Mouse (Mus musculus) 416B (cell line): Measurements from ENCODE around the gene Pik3ip1.

Source experiments
- DNase-seq: peaks from one replicate; pipeline ENCODE4 v3.0.0; 2011; ENCODE audit warnings: low read depth

Pik3ip1 gene

DNA sequence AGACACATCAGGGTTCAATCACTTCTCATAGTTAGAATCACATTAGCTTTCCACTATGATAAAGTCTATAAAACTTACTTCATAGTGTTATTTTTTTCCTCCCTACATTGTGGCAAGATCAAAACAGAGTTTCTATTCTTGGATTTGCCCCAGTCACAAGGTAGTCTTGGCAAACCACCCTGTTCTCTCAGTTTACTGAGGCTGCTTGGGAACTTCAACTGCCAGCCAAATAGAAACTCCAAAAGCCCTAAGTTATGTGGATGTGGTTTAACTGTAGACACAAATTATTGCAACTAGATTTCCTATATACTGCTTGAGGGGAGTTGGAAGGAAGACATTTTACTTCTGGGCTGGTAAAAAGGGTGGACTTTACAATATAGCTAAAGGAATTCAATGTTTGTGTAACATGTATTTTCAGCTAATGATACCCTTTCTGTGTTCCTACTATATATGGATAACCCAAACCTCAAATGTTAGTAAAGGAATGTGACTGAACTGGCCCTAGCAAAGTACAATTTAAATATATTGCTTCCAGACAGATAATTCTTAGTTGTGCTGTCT is at the start of gene Pik3ip1:
Pik3ip1 (plus strand) TSS at position 511 of the 561 bp plus-strand sequence.
- peak; percentile 78 for DNase-seq

DNA sequence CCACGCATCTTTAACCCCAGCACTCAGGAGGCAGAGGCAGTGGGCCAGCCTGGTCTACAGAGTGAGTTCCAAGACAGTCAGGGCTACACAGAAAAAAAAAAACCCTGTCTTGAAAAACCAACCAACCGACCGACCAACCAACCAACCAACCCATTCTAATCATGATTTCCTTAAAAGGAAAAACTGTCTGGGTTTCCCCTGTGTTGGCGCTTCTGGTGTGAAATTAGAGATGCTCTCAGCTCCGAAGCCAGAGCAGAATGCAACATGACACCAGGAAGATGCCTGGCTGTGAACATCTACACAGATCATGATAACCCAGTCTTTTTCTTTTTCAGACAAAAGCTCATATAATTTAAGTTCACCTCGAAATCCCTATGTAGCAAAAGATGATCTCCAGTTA is 47.3 kb upstream of the Pik3ip1 start:
- peak; percentile 48 for DNase-seq

DNA sequence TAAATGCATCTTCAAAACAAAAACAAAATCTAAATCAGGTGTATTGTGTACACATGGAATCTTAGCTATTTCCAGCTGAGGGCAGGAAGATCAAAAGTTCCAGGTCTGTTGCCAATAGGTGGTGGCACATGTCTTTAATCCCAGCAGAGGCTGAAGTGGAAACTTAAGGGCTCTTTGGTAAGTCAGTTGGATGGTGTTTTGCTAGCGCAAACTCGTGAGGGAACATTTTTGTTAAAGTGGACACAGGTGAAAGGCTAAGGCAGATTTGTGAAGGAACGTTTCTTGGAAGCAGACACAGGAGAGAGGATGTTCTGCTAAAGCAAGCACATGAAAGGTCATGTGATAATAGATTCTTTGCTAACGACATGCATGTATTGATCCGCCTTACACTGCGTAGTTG is 46.6 kb upstream of the Pik3ip1 start:
- no peak for DNase-seq

DNA sequence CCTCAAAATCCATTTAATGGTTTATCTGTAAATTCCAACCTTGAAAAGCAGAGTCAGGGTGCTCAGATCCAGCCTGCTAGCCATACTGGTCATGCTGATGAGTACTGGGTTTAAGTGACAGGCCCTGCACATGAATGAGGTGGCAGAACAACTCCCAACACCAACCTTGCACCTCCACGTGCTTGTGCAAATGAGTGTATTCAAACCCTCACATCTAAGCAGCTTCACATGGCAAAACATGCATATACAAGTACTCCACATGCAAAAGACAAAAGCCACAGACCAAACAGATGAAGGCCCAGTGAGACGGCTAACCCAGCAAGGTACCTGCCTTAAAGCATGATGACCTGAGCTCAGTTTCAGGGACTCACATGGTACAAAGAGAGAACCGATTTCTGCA is 44.3 kb upstream of the Pik3ip1 start:
- no peak for DNase-seq

DNA sequence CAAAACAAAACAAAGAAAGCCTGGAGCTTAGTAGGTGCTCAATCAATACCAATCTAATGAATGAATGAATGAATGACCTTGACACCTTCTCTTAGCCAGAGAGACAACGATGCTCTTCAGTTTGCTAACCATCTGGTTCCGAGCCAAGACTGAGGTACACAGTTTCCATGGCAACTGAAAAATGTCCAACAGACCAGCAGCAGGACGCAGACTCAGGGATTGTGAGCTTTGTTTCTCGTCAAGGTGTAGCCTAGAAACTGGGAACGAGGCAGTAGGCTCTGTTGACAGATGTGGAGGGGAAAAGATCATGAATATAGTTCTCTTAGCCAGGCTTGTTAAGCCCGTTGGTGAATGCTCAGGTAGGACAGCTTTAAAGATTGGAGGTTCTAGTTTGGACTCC is 43.1 kb upstream of the Pik3ip1 start:
- no peak for DNase-seq

DNA sequence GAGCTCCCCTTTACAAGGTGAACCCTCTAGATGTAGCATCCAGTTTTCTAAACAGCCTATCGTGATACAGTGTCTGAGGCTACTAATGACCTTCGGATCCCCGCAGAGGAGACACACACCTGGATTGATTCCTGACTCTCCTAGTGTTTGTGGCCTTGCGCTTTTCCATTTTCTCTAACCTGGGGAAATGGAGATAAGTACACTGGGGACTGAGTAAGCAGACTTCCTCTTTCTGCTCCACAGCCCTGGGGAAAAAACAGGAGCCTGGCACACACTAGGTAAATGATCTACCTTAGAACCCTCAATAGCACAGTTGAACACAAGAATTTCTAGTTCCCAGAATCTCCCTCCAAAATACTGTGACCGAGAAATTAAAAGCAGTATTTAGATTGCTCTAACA is 42.3 kb upstream of the Pik3ip1 start:
- peak; percentile 46 for DNase-seq

DNA sequence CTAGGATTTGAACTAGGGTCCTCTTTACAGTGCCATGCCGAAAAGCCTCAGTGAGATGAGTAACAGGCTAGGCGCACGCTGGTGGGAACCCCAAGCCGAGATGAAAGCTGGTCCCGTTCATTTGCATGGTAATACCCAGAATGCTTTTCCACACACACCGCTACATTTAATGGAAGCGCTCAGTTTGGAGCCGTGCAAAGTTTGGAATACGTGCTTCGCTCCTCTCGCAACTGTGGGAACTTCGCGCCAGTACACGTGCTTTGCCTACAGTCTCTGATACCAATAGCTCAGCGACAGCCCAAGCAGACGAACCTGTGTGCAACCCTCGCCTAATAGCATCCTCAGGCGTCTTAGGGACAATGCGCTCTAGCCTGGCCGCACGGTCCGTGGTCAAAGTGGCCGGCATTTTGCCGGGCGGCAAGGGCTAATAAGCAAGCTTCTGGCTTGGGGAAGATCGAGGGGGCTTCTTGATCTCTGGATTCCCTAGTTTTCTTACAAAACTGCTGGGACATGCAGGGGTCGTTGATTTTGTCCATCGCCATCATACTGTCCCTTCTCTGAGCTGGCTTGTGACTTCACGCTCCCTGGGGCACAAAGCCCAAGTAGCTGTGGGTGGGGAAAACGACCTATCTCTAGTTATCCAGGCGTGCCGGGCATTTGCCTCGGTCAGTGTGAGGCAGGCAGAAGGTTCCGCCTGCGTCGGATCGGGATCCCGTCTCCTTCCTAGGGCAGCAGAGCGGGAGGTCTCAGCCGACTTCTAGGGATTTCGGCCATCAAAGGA is 41.5 kb upstream of the Pik3ip1 start, which contains the start of gene Patz1:
Patz1 (plus strand) TSS at position 354 of the 781 bp plus-strand sequence.
- peak; percentile 78 for DNase-seq

DNA sequence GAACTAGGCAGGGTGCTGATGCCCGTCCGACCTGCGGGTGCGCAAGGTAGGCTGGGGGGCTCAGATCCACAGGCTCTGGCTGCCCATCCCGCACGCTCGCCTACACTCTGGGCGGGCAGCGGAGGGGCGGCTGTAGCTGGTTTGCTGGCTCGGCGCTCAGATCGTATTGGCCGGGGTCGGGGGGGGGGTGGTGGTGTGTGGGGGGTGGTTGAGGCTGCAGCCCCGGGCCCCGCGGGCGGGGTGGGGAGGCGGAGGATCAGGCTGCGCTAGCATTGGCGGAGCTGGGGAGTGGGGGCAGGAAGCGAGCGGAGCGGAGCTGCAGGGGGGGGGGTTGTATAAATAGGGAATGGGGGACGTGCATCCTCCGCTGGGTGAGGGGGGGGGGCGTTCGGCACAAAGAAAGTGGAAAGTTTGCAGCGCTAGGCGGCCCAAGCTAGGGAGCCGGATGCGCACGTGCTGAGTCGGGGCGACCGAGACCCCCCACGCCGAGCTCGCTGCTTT is 40.8 kb upstream of the Pik3ip1 start:
- DNase-seq: peak; percentile 95

DNA sequence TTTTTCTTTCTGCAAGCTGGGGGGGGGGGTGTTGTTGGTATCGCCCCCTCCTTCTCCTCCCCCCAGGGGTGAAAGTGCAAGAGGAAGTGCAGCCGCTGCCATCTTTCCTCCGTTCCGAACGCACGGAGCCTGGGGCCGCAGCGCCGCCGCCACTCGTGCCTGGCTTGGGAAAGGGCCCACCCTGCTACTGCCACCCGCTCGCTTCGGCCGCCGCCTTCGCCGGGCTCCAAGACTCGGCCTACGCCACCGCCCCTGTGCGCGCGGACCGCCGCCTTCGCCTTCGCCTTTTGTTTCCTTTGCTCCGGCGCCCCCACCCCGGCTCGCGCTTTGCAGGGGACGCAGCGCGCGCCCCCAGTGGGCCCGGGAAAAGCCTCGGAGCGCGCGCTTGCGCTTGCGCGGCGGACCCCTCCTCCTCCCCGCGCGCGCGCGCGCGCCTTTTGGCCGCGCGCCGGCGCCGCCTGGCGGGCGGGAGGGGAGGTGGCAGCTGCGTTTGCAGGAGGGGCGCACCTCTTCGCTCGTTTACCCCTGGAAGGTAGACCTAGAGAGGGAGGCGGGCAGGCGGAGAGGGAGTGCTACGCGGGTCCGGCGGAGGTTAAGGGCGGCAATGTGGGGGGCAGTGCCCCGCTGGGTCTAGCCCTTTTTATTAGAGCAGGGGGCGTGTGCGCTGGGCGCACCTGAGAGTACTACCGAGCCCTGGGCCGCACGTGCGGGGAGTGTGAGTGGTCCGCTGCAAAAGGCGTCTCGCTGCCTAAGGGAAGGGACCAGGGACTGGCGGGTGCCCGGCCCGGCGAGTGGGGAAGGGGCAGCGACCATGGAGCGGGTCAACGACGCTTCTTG is 40.2 kb upstream of the Pik3ip1 start:
- peak; percentile 86 for DNase-seq

DNA sequence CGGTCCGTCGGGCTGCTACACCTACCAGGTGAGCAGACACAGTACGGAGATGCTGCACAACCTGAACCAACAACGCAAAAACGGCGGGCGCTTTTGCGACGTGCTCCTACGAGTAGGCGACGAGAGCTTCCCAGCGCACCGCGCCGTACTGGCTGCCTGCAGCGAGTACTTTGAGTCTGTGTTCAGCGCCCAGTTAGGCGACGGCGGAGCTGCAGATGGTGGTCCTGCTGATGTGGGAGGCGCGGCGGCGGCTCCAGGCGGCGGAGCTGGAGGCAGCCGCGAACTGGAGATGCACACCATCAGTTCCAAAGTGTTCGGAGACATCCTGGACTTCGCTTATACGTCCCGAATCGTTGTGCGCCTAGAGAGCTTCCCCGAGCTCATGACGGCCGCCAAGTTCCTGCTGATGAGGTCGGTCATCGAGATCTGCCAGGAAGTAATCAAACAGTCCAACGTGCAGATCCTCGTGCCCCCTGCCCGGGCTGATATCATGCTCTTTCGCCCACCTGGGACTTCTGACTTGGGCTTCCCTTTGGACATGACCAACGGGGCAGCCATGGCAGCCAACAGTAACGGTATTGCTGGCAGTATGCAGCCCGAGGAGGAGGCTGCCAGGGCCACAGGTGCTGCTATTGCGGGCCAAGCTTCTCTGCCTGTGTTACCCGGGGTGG is 39.4 kb upstream of the Pik3ip1 start:
- DNase-seq: peak; percentile 50

DNA sequence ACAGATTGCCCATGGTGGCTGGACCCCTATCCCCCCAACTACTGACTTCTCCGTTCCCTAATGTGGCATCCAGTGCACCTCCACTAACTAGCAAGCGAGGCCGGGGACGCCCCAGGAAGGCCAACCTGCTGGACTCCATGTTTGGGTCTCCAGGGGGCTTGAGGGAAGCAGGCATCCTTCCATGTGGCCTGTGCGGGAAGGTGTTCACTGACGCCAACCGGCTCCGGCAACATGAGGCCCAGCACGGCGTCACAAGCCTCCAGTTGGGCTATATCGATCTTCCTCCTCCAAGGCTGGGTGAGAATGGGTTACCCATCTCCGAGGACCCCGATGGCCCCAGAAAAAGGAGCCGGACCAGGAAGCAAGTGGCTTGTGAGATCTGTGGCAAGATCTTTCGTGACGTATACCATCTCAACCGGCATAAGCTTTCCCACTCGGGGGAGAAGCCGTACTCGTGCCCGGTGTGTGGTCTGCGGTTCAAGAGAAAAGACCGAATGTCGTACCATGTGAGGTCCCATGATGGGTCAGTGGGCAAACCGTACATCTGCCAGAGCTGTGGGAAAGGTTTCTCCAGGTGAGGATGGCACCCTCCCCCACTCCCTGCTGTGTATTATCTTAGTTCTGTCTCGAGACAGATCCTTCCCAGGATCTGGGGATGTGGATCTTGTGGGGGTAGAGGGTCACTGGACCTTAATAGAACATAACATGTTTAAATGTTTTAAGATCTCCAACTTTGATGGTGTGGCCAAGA is 38.7 kb upstream of the Pik3ip1 start:
- DNase-seq: peak; percentile 60

DNA sequence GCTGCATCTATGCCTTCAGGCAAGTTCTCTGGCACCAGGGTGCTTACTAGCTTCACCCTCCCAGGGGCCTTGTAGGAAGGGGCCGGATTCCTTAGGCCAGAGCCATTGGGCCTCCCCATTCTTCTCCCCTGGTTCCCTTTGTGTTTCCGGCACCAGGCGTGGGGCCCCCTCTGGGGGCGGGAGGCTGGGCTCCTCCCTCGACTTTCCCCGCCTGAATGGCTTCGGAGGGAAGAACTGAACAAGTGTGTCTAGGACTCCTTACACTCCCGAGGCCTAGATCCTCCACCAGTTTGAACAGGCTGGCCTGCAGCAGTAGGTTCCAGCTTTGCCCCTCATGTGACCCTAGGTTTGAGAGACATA is 38.2 kb upstream of the Pik3ip1 start:
- peak; percentile 75 for DNase-seq

DNA sequence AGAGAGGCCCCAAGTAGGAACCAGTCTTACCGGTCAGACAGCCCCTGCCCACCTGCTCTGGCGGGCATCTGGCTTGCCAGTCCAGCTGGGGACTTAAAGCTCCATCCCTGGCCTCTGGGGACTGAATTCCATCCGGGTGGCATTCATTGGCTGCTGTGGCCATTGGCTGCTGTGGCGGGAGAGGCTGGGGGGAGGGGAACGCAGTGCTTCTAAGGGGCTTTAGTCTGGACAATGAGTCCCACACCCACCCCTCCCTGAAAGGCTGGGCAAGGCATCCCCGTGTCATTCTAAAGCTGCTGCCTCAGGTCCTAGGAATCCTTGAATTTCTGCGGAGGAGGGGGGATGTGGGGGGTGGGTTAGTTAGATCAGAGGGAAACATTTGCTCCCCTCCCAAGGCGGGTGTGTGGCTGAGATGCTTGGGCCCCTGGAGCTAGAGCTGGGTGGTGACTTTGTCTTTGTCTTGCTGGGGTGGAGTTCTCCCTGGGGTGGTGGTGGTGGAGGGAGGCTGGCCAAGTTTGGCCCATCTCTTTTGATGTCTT is 37.4 kb upstream of the Pik3ip1 start:
- no peak for DNase-seq

DNA sequence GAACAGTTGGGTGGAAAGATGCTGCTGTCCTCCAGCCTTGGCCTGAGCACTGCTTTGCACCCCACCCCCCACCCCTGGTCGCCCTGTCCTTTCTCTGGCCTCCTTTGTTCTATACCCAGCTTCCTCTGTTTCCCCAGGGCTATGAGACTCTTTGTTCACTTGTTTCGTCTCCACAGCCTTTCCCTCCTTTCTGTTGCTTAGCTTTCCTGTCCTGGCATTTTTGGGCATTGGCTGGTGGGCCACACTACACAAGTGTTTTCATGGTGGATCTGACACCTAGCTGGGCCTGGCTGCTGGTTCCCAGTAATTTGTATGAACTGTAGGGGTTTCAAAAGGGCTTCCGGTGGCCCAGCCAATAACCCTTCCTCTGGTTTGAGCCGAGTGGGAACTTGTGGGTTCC is 36.8 kb upstream of the Pik3ip1 start:
- DNase-seq: no peak

DNA sequence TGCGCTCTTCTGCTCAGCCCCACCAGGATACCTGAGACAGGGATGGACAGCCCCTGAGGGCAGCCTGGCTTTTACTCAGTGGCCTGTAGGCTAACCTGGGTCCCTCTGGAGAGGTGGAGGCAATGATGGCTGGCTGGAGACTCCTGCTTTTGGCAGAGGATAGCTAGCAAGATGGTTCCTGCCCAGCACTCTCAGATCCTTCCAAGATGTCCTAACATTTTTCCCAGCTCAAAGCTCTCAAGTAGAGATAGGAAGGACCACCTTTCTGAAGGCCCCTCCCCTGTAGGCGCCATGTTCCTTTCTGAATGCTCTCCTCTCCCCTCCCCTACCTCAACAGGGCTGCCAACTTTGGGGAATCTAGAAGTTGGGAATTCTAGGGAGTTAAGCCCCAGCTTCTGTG is 35.6 kb upstream of the Pik3ip1 start:
- no peak for DNase-seq

DNA sequence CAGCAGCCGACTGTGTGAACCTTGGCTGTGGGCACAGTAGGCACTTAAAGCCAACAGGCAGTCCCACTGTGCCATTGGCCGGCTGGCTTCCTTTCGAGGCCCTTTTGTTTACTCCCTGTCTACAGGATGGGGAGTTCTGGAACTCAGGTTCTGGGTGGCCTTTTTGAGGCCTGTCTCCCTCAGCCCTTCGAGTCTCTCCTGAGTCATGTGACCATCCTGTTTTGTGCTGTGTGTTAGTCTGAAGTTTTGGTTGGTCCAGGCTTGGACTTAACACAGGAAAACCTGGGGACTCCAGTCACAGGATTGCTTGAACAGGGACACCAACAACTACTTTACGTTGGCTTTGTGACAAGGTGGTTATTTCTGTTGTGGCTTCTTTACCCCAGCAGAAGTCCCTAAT is 34.1 kb upstream of the Pik3ip1 start:
- no peak for DNase-seq

DNA sequence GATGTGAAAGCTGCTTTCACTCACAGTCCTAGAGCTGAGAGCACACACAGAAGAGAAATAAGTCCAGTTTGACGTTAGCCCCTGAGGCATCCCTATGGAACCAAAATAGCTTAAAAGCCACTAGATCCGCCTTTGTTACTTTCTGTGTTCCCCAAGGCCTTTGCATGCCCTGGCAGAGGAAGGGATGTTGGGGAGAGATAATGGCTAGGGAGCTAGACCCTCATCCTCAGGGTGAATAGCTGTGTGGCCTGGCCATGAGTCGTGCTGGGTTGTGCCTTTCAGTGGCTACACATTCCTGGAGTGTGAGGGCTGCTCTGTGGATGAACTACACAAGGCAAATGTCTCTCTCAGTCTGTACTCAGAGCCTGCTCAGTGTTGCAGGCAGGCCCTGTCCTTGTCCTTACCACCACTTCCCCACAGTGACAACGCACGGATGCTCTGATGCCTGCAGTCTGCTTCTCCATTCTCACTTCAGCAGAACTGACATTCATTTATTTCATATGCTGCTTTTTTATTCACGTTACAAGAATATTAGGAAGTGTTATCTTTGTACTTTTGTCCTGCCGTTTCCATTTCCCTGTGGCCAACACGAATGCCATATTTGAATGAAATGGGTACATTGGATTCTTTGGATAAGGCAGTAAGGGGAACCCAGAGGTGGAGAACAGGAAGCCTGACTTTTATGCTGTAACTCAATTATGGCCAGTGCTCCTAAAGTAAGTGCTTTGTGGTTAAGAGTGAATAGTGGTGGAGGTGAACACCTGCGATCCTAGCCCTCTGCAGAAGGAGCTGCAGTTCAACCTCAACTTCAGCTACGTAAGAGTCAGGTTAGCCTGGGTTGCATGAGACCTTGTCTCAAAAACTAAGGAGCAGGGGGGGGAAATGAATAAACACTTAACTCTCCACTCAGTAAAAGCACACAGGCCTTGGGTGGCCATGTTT is 32.1 kb upstream of the Pik3ip1 start:
- DNase-seq: peak; percentile 25

DNA sequence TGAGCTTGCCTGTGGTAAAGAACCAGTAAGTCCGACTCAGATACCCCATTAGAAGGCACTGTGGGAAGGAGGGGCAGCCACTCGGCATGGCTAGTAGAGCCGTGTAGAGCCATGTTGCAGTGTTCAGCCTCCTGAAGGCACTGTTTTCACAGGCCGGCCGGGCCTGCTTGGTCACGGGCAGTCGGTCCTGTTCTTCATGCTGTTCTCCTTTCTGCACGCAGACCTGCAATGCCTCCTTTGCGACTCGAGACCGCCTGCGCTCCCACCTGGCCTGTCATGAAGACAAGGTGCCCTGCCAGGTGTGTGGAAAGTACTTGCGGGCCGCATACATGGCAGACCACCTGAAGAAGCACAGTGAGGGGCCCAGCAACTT is 31.4 kb upstream of the Pik3ip1 start:
- DNase-seq: no peak

DNA sequence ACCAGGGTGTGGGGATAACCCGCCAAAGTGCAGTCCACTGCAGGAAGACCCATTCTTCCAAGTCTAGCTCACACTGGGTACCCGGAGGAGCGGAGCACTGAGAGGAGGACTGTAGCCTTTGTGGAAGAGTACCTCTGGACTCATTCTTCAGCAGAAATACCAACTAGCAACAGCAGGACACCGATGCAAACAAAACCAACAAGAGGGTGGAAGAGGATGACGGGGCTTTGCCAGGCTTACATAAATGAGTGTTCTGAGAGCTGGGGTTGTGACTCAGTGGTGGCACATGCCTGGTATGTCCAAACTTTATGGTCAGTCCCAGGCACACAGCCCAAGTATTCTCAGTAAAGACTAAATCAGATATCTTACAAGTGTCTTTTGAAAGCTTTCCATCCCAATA is 29.1 kb upstream of the Pik3ip1 start:
- no peak for DNase-seq

DNA sequence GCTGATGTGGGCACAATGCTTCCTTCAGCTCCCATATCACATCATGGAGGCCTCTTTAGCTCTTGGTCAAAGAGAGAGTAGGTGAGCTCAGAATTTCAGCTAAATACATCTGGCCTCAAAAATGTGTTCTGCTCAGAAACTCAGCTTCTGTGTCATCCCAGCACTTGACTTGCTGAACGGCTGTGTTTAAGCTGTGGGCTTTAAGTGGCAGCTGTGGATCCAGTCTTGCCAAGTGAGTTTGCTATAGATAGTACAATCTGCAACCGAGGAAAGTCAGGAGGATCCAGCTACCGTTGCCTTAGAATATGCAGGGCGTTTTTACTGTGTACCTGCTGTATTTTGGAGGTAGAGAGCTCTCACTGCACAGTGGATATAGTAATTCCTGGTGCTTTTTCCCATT is 27.8 kb upstream of the Pik3ip1 start:
- DNase-seq: no peak
